Mouse (Mus musculus) forebrain, embryonic 12.5 days (tissue): ENCODE measurements around the gene Tspyl3. TPM values are rescaled to one million over a fixed set of nuclear protein-coding genes. Genes with fewer than 3 reads are reported as not detected.
"Not testable (repeated sequence)": the region's sequence is repeated elsewhere in the genome, so short reads cannot be mapped to it uniquely, and the experiment has no call there.

Source experiments
- ATAC-seq: fragments of 200-750 bp; cut with Nextera tagmentation; 2 replicates; pipeline ENCODE4 v1.8.0; 2017; ENCODE audit warnings: moderate TSS enrichment; ENCODE audit not compliant: low FRiP score
- H3K27ac ChIP-seq: fragments of 300-500 bp; sonication (generic); 2 replicates; pipeline ENCODE4 v1.5.1; 2016; ENCODE audit warnings: mild to moderate bottlenecking
- H3K27me3 ChIP-seq: fragments of 300-500 bp; sonication (generic); 2 replicates; pipeline ENCODE4 v1.6.1; 2016; ENCODE audit warnings: mild to moderate bottlenecking
- H3K36me3 ChIP-seq: fragments of 300-500 bp; sonication (generic); replicated peaks from 2 replicates; pipeline ENCODE4 v1.6.1; 2016; ENCODE audit warnings: mild to moderate bottlenecking
- H3K4me1 ChIP-seq: fragments of 300-500 bp; sonication (generic); 2 replicates; pipeline ENCODE4 v1.6.1; 2016
- H3K4me2 ChIP-seq: fragments of 300-500 bp; sonication (generic); 2 replicates; pipeline ENCODE4 v1.6.1; 2016; ENCODE audit warnings: mild to moderate bottlenecking, moderate library complexity
- H3K4me3 ChIP-seq: fragments of 300-500 bp; sonication (generic); replicated peaks from 2 replicates; pipeline ENCODE4 v1.5.1; 2016; ENCODE audit warnings: mild to moderate bottlenecking
- H3K9ac ChIP-seq: fragments of 300-500 bp; sonication (generic); 2 replicates; pipeline ENCODE4 v1.6.1; 2016; ENCODE audit warnings: mild to moderate bottlenecking
- H3K9me3 ChIP-seq: fragments of 300-500 bp; sonication (generic); 2 replicates; pipeline ENCODE4 v1.6.1; 2016
- WGBS: fragments of 180-500 bp; shearing (Covaris S2); methylation state at CpG from one replicate; pipeline ENCODE4 v1.1.7; 2016; 5-methylcytosine and 5-hydroxymethylcytosine counted together
- polyA plus RNA-seq: library from polyadenylated mRNA; unstranded; fragments of >200 nt; fragmentation: Nextera tagmentation; extraction: Ambion mirVana; gene quantifications from 2 replicates; pipeline ENCODE4 v1.2.1, GENCODE M21; 2016

Tspyl3 gene
- 9.5 TPM in 2 replicates for polyA plus RNA-seq

- H3K4me3 ChIP-seq = peak within 1 kb of the TSS; percentile 51
- peak within 1 kb of the TSS; percentile 72 for H3K4me2 ChIP-seq
- WGBS = 4% methylated on average over 31 of the region's 31 CpGs
- H3K9me3 ChIP-seq = no peaks in the 10 kb centered on the region
- H3K9ac ChIP-seq = peak within 1 kb of the TSS; percentile 66
- H3K27me3 ChIP-seq = no peaks in the 10 kb centered on the region
- H3K4me1 ChIP-seq = peaks cover 14% of the 10 kb centered on the region
- H3K27ac ChIP-seq = peak within 1 kb of the TSS; percentile 69
- ATAC-seq = peak; percentile 57; the same call in 1 of the 2 replicates
- H3K36me3 ChIP-seq = peaks cover 31% of the 10 kb centered on the region
These were observed at the start of gene Tspyl3 for GRCm38 (mm10) chr2:153224946-153225594. Tspyl3 (minus strand) TSS chr2:153225441.

DNA sequence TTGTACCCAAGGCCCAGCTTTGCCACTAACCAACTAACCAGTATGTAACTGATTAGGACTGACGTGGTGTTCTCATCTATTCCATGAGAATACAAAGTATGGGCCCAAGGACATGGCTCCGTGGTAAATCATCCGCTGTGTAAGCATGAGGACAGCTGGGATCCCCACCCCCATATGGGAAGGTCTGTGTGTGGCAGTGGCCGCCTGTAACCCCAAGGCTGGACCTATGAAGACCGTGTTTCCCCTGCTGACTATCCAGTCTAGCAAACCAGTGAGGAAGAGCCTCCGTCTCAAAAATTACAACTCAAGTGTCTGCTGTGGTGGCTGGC is 49.6 kb upstream of the Tspyl3 start:
- H3K27me3 ChIP-seq = no peaks in the 10 kb centered on the region

DNA sequence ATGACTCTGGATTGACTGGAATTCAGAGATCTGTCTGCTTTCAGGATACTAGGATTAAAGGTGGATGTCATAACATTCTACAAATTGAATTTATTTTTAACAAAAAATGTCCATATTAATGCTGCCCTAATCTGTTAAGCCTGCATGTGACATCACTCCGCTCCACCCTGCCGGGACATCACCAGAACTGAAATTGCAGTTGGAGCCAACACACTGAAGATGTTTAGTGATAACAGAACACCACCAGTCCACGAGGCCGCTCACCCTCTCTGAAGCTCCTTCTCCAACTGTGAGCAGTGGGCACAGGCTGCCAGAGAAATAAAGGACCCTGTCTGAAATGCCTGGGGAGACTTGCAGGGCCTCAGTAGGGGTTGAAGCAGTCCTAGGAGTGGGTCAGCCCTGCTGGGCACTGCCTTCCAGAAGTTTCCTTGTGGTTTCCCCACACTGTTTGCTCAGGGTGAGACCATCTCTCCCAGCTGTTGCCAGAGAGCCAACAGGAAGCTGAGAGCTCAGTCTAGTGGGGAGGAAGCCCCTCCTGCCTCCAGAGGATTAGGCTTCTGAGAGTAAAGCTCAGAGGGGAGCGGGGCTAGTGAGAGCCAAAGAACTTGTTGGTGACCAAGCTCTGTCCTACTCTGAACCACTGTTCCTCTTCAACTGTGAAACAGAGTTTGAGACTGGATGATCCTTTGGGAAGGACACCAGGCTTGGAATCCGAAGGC is 49.1 kb upstream of the Tspyl3 start:
- not testable (repeated sequence) for H3K27ac ChIP-seq, H3K4me3 ChIP-seq, H3K4me2 ChIP-seq, H3K36me3 ChIP-seq, H3K9ac ChIP-seq, ATAC-seq, H3K4me1 ChIP-seq, H3K9me3 ChIP-seq, H3K27me3 ChIP-seq
- WGBS = 75% methylated on average over 6 of the region's 6 CpGs

More for the DNA sequence above, 49.6 kb upstream of the Tspyl3 start:
- Histone ChIP-seq H3K27ac (no peak overlapping the region), H3K4me3 (no peak overlapping the region), H3K36me3 (no peaks in the 10 kb centered on the region), H3K4me1 (no peaks in the 10 kb centered on the region), H3K9me3 (no peaks in the 10 kb centered on the region), H3K4me2 (no peak overlapping the region), H3K9ac (no peak overlapping the region)
- 77% methylated on average over 6 of the region's 6 CpGs for WGBS
- ATAC-seq = no peak

DNA sequence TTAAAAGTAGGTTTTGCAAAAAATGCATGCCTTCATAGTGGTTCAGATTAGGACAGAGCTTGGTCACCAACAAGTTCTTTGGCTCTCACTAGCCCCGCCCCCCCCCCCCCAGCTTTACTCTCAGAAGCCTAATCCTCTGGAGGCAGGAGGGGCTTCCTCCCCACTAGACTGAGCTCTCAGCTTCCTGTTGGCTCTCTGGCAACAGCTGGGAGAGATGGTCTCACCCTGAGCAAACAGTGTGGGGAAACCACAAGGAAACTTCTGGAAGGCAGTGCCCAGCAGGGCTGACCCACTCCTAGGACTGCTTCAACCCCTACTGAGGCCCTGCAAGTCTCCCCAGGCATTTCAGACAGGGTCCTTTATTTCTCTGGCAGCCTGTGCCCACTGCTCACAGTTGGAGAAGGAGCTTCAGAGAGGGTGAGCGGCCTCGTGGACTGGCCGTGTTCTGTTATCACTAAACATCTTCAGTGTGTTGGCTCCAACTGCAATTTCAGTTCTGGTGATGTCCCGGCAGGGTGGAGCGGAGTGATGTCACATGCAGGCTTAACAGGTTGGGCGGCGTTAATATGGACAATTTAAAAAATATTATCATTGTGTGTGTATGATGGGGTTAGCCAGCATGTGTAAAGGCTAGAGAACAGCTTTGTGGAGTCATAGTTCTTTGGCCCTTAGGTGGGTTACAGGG is 45.1 kb upstream of the Tspyl3 start:
- peaks cover 21% of the 10 kb centered on the region for H3K36me3 ChIP-seq
- not testable (repeated sequence) for H3K27me3 ChIP-seq, H3K9ac ChIP-seq, H3K4me2 ChIP-seq, H3K9me3 ChIP-seq, H3K27ac ChIP-seq, H3K4me3 ChIP-seq, ATAC-seq, H3K4me1 ChIP-seq
- 82% methylated on average over 7 of the region's 8 CpGs for WGBS

GRCm38 (mm10) chr2:153267331-153267730 is 42.1 kb upstream of the Tspyl3 start:
- Histone ChIP-seq H3K9me3 (no peaks in the 10 kb centered on the region), H3K9ac (no peak overlapping the region), H3K36me3 (peaks cover 49% of the 10 kb centered on the region), H3K27me3 (no peaks in the 10 kb centered on the region), H3K4me1 (no peaks in the 10 kb centered on the region), H3K27ac (no peak overlapping the region), H3K4me3 (no peak overlapping the region), H3K4me2 (no peak overlapping the region)
- 87% methylated on average over 2 of the region's 2 CpGs for WGBS
- ATAC-seq = no peak

DNA sequence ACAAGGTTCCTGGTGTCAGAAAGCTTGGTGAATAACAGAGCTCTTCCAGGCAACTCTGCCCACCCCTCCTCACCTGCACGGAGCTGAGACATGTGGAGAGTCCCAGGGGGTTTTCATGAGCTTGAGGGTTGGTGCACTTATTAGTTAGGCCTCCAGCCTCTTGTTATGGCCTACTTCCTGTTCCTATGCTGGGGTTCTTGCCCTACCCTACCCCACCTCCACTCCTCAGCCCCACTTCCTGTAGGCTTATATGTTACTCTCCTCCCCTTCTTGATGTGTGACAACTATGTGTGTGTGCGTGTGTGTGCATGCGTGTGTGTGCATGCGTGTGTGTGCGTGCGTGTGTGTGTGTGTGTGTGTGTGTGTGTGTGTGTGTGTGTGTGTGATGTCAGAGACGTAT is 37.8 kb upstream of the Tspyl3 start:
- H3K36me3 ChIP-seq = peaks cover 69% of the 10 kb centered on the region
- H3K27me3 ChIP-seq = no peaks in the 10 kb centered on the region
- H3K4me2 ChIP-seq = no peak overlapping the region
- H3K4me3 ChIP-seq = no peak overlapping the region
- no peaks in the 10 kb centered on the region for H3K4me1 ChIP-seq
- no peak overlapping the region for H3K27ac ChIP-seq
- no peaks in the 10 kb centered on the region for H3K9me3 ChIP-seq
- no peak overlapping the region for H3K9ac ChIP-seq
- no peak for ATAC-seq
- 94% methylated on average over 6 of the region's 7 CpGs for WGBS

DNA sequence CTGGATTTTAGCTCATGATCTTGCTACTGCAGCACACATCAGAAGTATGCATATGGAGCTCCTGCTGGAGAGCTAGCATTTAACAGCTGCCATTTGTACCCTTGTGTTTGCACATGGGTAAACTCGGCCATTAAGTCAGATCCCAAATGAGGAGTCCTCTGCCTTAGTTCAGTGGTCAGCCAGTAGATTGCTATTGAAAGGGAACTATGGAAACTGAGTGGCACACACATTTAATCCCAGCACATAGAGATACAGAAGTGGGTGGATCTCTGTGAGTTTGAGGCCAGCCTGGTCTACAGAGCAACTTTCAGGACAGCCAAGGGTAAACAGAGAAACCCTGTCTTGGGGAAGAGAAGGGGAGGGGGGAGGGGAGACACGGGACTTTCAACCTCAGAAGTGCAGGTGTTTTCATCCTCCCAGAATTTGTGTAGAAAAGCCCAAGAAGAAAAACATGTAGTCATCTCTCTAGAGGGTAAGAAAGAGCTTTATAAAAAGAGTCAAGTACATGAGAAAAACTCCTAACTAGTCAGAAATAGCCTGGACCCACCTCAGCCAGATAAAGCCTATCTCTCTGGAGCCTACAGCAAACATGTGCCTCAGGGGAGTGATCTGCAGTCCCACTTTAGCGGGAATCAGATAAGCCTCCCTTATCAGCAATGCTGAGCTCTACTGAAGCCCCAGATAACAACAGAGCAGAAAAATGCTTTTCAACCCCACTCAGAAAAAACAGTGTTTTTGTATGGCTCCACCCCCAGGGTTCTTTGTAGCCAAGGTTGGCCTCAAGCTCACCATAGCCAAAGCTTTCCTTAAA is 34.8 kb upstream of the Tspyl3 start:
- no peaks in the 10 kb centered on the region for H3K9me3 ChIP-seq
- WGBS = 79% methylated on average over 3 of the region's 3 CpGs
- no peak for ATAC-seq
- no peak overlapping the region for H3K4me2 ChIP-seq
- no peaks in the 10 kb centered on the region for H3K4me1 ChIP-seq
- H3K27me3 ChIP-seq = no peaks in the 10 kb centered on the region
- peaks cover 45% of the 10 kb centered on the region for H3K36me3 ChIP-seq
- H3K9ac ChIP-seq = no peak overlapping the region
- no peak overlapping the region for H3K4me3 ChIP-seq
- no peak overlapping the region for H3K27ac ChIP-seq

GRCm38 (mm10) chr2:153259030-153259863 is 34.0 kb upstream of the Tspyl3 start:
- H3K4me2 ChIP-seq = no peak overlapping the region
- no peaks in the 10 kb centered on the region for H3K4me1 ChIP-seq
- no peaks in the 10 kb centered on the region for H3K9me3 ChIP-seq
- no peak overlapping the region for H3K9ac ChIP-seq
- no peaks in the 10 kb centered on the region for H3K27me3 ChIP-seq
- no peak overlapping the region for H3K27ac ChIP-seq
- H3K4me3 ChIP-seq = no peak overlapping the region
- no peak for ATAC-seq
- 91% methylated on average over 12 of the region's 12 CpGs for WGBS
- peaks cover 41% of the 10 kb centered on the region for H3K36me3 ChIP-seq

DNA sequence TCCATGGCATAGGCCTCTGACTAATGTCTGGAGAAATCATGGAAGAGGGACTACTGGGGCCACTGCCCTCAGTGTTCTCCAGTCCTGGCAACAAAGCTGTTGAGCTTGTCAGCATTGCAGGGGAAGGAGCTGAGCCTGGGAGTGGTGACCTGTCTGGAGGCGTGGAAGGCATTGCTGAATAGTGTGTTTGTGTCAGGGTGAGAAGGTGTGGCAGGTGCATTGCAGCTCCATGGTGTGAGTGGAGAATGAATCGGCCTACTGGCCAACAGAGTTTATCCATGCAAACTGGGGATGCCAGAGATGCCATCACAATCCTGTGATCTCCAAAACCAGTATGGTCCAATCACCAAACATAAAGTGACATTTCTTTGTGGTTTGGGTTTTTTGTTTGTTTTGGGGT is 31.4 kb upstream of the Tspyl3 start:
- Histone ChIP-seq H3K27ac (no peak overlapping the region), H3K27me3 (no peaks in the 10 kb centered on the region), H3K4me3 (no peak overlapping the region), H3K36me3 (peaks cover 32% of the 10 kb centered on the region), H3K4me1 (no peaks in the 10 kb centered on the region), H3K9ac (no peak overlapping the region), H3K9me3 (no peaks in the 10 kb centered on the region), H3K4me2 (no peak overlapping the region)
- ATAC-seq = no peak
- 88% methylated on average over 2 of the region's 2 CpGs for WGBS

- no peak overlapping the region for H3K4me2 ChIP-seq
- no peak for ATAC-seq
- H3K27ac ChIP-seq = no peak overlapping the region
- no peak overlapping the region for H3K9ac ChIP-seq
- no peaks in the 10 kb centered on the region for H3K27me3 ChIP-seq
- no peaks in the 10 kb centered on the region for H3K4me1 ChIP-seq
- WGBS = 94% methylated on average over 5 of the region's 5 CpGs
- peaks cover 60% of the 10 kb centered on the region for H3K36me3 ChIP-seq
- no peak overlapping the region for H3K4me3 ChIP-seq
- H3K9me3 ChIP-seq = no peaks in the 10 kb centered on the region
These were observed 24.5 kb upstream of the Tspyl3 start for GRCm38 (mm10) chr2:153249751-153250150.

- Histone ChIP-seq H3K9me3 (no peaks in the 10 kb centered on the region), H3K4me2 (peak overlapping the region; percentile 90), H3K27ac (no peak overlapping the region), H3K9ac (peak overlapping the region; percentile 98), H3K4me1 (peaks cover 41% of the 10 kb centered on the region), H3K27me3 (no peaks in the 10 kb centered on the region), H3K4me3 (peak overlapping the region; percentile 84), H3K36me3 (peaks cover 26% of the 10 kb centered on the region)
- ATAC-seq = no peak
- WGBS = 70% methylated on average over 6 of the region's 6 CpGs
These were observed 16.9 kb upstream of the Tspyl3 start for GRCm38 (mm10) chr2:153242156-153242555.
